Mouse (Mus musculus) T-helper 17 cell (primary cell): Measurements from ENCODE around the gene Ptprg.

Source experiments
- in situ Hi-C, 2 experiments: fragments of 300-600 bp; cut with MboI, MseI; formaldehyde crosslinking; loops; 1 replicate in 1 of 2; 2 replicates in 1 of 2; pipeline ENCODE4 v1.15.1; 2025; ENCODE audit warnings: high pct_unique_total_duplicates in 2 of 2

The Ptprg gene

GRCm38 (mm10) chr14:12199956-12200950 lies 646.9 kb downstream of the Ptprg start:
- in situ Hi-C loops, result loop anchor here in 1 of 2 experiments (5.0 kb wide), 1 partner anchor 322 kb away; no protein-coding TSS in a partner anchor

- in situ Hi-C loops, result loop anchor here in 1 of 2 experiments (5.0 kb wide), 1 partner anchor 320 kb away; no protein-coding TSS in a partner anchor
Measured at GRCm38 (mm10) chr14:12202214-12202613, 648.9 kb downstream of the Ptprg start.

- in situ Hi-C loops, result loop anchor here in 1 of 2 experiments (5.0 kb wide), 1 partner anchor 319 kb away; no protein-coding TSS in a partner anchor
Measured at GRCm38 (mm10) chr14:12203081-12203480, 649.7 kb downstream of the Ptprg start.

- in situ Hi-C loops, result no loop called here
Measured at GRCm38 (mm10) chr14:12206138-12206537, 652.8 kb downstream of the Ptprg start.

GRCm38 (mm10) chr14:12208554-12208953 lies 655.2 kb downstream of the Ptprg start:
- in situ Hi-C loops, result no loop called here

GRCm38 (mm10) chr14:12218544-12219150 lies 665.3 kb downstream of the Ptprg start:
- in situ Hi-C loops, result no loop called here

- in situ Hi-C loops, result no loop called here
Measured at GRCm38 (mm10) chr14:12219877-12220276, 666.5 kb downstream of the Ptprg start.

GRCm38 (mm10) chr14:12220540-12220939 lies 667.2 kb downstream of the Ptprg start:
- in situ Hi-C loops, result no loop called here

- in situ Hi-C loops, result no loop called here
Measured at GRCm38 (mm10) chr14:12221571-12221970, 668.2 kb downstream of the Ptprg start.

GRCm38 (mm10) chr14:12243726-12244125 lies 690.4 kb downstream of the Ptprg start:
- in situ Hi-C loops, result no loop called here

- in situ Hi-C loops, result loop anchor here in 1 of 2 experiments (10.0 to 25.0 kb wide), 3 partner anchors 1099 to 1839 kb away; no protein-coding TSS in a partner anchor
Measured at GRCm38 (mm10) chr14:12276031-12276430, 722.7 kb downstream of the Ptprg start.

- in situ Hi-C loops, result loop anchor here in 1 of 2 experiments (25.0 kb wide), 2 partner anchors 1654 to 1846 kb away; no protein-coding TSS in a partner anchor
Measured at GRCm38 (mm10) chr14:12283641-12284040, 730.3 kb downstream of the Ptprg start, which contains the start of gene Gm49355. Gene Gm49355 (plus strand): TSS chr14:12283976.

GRCm38 (mm10) chr14:12284141-12284912 lies 731.0 kb downstream of the Ptprg start, which contains the start of gene 3830406C13Rik:
Gene 3830406C13Rik (plus strand): TSS chr14:12284173.
- in situ Hi-C loops, result loop anchor here in 1 of 2 experiments (25.0 kb wide), 2 partner anchors 1653 to 1847 kb away; no protein-coding TSS in a partner anchor

GRCm38 (mm10) chr14:12289747-12290146 lies 736.4 kb downstream of the Ptprg start:
- in situ Hi-C loops, result loop anchor here in 1 of 2 experiments (25.0 kb wide), 2 partner anchors 1648 to 1852 kb away; no protein-coding TSS in a partner anchor
